Mouse (Mus musculus) liver, embryonic 14.5 days (tissue): ENCODE results near the gene Ammecr1. TPM values are rescaled to one million over a fixed set of nuclear protein-coding genes. Genes with fewer than 3 reads are reported as not detected.

Experiments
- ATAC-seq: fragments of 200-750 bp; cut with Nextera tagmentation; 2 replicates; pipeline ENCODE4 v1.8.0; 2017; ENCODE audit warnings: moderate number of reproducible peaks, mild to moderate bottlenecking, moderate library complexity; ENCODE audit not compliant: insufficient read depth
- DNase-seq, 3 experiments: peaks; one replicate each; pipeline ENCODE4 v3.0.0-alpha.2; 2012 to 2013; ENCODE audit warnings: low read depth in 3 of 3, low spot score in 3 of 3
- H3K27ac ChIP-seq: fragments of 300-500 bp; sonication (generic); 2 replicates; pipeline ENCODE4 v1.5.1; 2014; ENCODE audit warnings: moderate library complexity, mild to moderate bottlenecking, control low read depth, inconsistent platforms
- H3K27me3 ChIP-seq: fragments of 300-500 bp; sonication (generic); 2 replicates; pipeline ENCODE4 v1.6.1; 2014; ENCODE audit warnings: mild to moderate bottlenecking, low read length, moderate library complexity; ENCODE audit not compliant: control insufficient read depth, insufficient read depth
- H3K36me3 ChIP-seq: fragments of 300-500 bp; sonication (generic); replicated peaks from 2 replicates; pipeline ENCODE4 v1.6.1; 2014; ENCODE audit warnings: low read depth; ENCODE audit not compliant: control insufficient read depth, insufficient read depth
- H3K4me1 ChIP-seq, 2 experiments: fragments of 200-500 bp in 1 of 2; fragments of 300-500 bp in 1 of 2; sonication (generic) in 1 of 2; replicated peaks; 2 replicates each; pipeline ENCODE4 v1.6.1; 2012 to 2014; ENCODE audit warnings: antibody characterized with exemption in 1 of 2, inconsistent platforms in 1 of 2, low read length in 1 of 2; ENCODE audit not compliant: control insufficient read depth in 2 of 2, insufficient read depth in 2 of 2
- H3K4me2 ChIP-seq: fragments of 300-500 bp; sonication (generic); 2 replicates; pipeline ENCODE4 v1.6.1; 2014; ENCODE audit warnings: low read depth, mild to moderate bottlenecking, control low read depth, moderate library complexity
- H3K4me3 ChIP-seq, 2 experiments: fragments of 200-500 bp in 1 of 2; fragments of 300-500 bp in 1 of 2; sonication (generic) in 1 of 2; 2 replicates each; pipeline ENCODE4 v1.5.1; 2012 to 2014; ENCODE audit warnings: low read depth in 2 of 2, low read length in 2 of 2, mild to moderate bottlenecking in 2 of 2, control low read depth in 1 of 2, inconsistent platforms in 1 of 2, moderate library complexity in 1 of 2; ENCODE audit not compliant: insufficient read depth in 1 of 2
- H3K9ac ChIP-seq: fragments of 300-500 bp; sonication (generic); replicated peaks from 2 replicates; pipeline ENCODE4 v1.6.1; 2014; ENCODE audit warnings: mild to moderate bottlenecking, control low read depth, moderate library complexity
- H3K9me3 ChIP-seq: fragments of 300-500 bp; sonication (generic); 2 replicates; pipeline ENCODE4 v1.6.1; 2016; ENCODE audit warnings: low read length, mixed read lengths; ENCODE audit not compliant: control insufficient read depth
- CTCF ChIP-seq: IDR thresholded peaks from 2 replicates; pipeline ENCODE4 v1.5.1; 2016; ENCODE audit warnings: antibody characterized with exemption, low read depth, control low read depth
- EP300 ChIP-seq: IDR thresholded peaks from 2 replicates; pipeline ENCODE4 v1.6.1; 2016; ENCODE audit warnings: antibody characterized with exemption, low read depth
- WGBS: fragments of 180-500 bp; shearing (Covaris S2); extraction: QIAGEN DNeasy Blood & Tissue Kit; methylation state at CpG from one replicate; pipeline ENCODE4 v1.1.7; 2014; ENCODE audit not compliant: insufficient replicate concordance; 5-methylcytosine and 5-hydroxymethylcytosine counted together
- polyA plus RNA-seq, 2 experiments: library from polyadenylated mRNA; depleted of rRNA in 1 of 2; stranded (reverse) in 1 of 2; unstranded in 1 of 2; fragments of >200 nt; fragmentation: Nextera tagmentation in 1 of 2; extraction: Ambion mirVana in 1 of 2; gene quantifications; 2 replicates each; pipeline versions ENCODE4 v1.2.1 to v1.2.3; 2012 to 2014

The Ammecr1 gene
- polyA plus RNA-seq, 2 experiments = 5.0 to 12.8 TPM

DNA sequence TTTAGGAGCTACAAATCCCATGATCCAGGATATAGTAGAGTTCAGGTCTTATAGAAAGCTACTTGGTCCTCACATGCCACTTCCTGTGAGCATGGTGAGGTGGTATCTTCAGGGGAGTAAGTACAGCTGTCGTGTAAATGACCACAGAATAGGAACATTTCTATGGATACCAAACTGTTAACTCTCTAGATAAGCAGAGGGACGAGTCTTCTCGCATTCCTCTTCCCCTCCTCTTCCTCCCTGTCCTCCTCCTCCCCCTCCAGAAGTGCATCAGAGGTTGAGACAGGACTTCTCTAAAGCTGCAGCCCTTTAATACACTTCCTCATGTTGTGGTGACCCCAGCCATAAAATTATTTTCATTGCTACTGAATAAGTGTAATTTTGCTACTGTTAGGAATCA is 49.1 kb downstream of the Ammecr1 start:
- 18% methylated on average over 3 of the region's 3 CpGs for WGBS
- Histone ChIP-seq H3K4me2 (no peak overlapping the region), H3K9me3 (no peaks in the 10 kb centered on the region), H3K4me3 (no peak overlapping the region), H3K27me3 (no peaks in the 10 kb centered on the region), H3K9ac (no peak overlapping the region), H3K27ac (no peak overlapping the region), H3K4me1 (no peaks in the 10 kb centered on the region), H3K36me3 (no peaks in the 10 kb centered on the region)
- no peak for DNase-seq
- no peak for TF ChIP-seq CTCF
- TF ChIP-seq EP300 = no peak
- no peak for ATAC-seq

DNA sequence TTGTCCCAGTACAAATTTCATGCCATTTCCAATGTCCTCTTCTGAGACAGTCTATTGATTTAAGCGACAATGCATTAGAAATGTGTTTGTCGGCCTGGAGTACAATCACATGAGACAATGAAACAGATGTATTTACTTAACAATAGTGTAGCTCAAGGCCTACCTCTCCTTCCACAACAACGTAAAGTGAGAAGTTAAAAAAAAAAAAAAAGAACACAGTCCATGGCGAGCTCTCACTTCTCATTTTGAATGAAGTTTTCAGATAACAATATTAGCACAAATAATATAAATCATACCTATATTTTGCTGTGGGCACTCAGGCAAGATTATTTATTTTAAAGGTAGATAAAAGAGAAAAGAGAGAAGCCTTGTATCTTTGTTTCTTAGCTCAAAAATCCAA is 49.8 kb downstream of the Ammecr1 start:
- H3K9ac ChIP-seq = no peak overlapping the region
- DNase-seq (no peak), ATAC-seq (no peak)
- TF ChIP-seq CTCF = no peak
- no peak for TF ChIP-seq EP300
- no peaks in the 10 kb centered on the region for H3K36me3 ChIP-seq
- H3K4me3 ChIP-seq = no peak overlapping the region
- no peak overlapping the region for H3K27ac ChIP-seq
- 50% methylated on average over 4 of the region's 4 CpGs for WGBS
- H3K4me1 ChIP-seq = no peaks in the 10 kb centered on the region
- H3K27me3 ChIP-seq = no peaks in the 10 kb centered on the region
- no peak overlapping the region for H3K4me2 ChIP-seq
- no peaks in the 10 kb centered on the region for H3K9me3 ChIP-seq

DNA sequence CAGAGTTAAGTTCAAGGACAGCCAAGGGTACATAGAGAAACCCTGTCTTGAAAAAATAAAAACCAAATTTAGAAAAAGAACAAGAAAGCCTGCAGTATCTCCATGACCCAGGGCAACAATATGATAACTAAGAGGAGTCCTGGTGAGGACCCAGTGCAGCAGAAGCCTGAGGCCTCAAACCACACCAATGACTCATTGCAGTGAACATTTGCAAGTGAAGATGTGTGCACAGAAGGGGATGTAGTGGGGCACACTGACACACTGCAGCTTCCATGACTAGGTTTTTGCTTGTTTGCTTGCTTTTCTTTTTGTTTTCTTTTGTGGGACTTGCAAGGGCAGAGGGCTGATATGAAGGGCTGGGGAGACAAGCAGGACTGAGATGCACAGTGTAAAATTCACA is 52.3 kb downstream of the Ammecr1 start:
- no peak for ATAC-seq
- H3K27me3 ChIP-seq = no peaks in the 10 kb centered on the region
- H3K4me1 ChIP-seq = no peaks in the 10 kb centered on the region
- DNase-seq = no peak
- no peak overlapping the region for H3K4me3 ChIP-seq
- H3K9ac ChIP-seq = no peak overlapping the region
- H3K36me3 ChIP-seq = no peaks in the 10 kb centered on the region
- no peaks in the 10 kb centered on the region for H3K9me3 ChIP-seq
- no peak overlapping the region for H3K27ac ChIP-seq
- TF ChIP-seq CTCF (no peak), EP300 (no peak)
- no peak overlapping the region for H3K4me2 ChIP-seq

DNA sequence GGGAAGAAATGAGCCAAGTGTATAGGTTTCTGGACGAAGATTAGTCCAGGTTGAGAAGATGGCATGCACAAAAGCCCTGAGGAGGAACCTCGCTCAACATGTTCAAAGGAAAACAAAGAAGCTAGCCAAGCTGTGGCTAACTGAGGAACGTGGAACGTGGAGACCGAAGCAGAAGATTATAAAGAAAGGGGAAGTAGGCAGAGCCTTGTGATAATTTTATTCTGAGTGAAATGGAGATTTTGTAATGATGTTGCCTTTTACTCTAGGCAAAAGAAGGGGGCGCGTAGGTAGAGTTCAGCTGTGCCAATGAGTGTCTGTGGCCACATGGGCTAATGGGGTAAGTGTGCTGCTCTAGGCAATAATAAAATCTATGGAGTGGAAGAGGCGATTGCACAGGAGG is 62.7 kb downstream of the Ammecr1 start:
- TF ChIP-seq EP300 (no peak), CTCF (no peak)
- H3K27me3 ChIP-seq = no peaks in the 10 kb centered on the region
- DNase-seq = no peak
- no peak overlapping the region for H3K4me2 ChIP-seq
- no peak overlapping the region for H3K9ac ChIP-seq
- no peaks in the 10 kb centered on the region for H3K9me3 ChIP-seq
- no peak overlapping the region for H3K27ac ChIP-seq
- 53% methylated on average over 8 of the region's 8 CpGs for WGBS
- H3K4me3 ChIP-seq = no peak overlapping the region
- no peak for ATAC-seq
- H3K4me1 ChIP-seq = no peaks in the 10 kb centered on the region
- H3K36me3 ChIP-seq = no peaks in the 10 kb centered on the region

DNA sequence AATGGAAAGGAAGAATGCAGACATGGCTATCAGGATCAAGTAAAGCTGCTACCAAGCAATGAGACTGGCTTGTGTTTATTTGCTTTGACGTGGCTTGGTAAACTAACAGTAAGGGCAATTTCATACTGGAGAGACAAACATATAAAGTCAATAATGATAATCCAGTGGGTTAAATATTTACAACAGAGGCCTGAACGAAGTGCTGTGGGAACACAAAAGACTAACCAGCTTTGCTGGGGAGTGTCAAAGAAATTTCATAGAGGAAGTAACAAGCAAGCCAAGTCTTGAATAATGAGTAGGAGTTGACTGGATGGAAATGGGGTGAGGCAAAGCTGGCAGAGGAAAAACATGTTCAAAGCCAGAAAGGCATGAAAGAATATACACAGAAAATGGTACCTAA is 63.9 kb downstream of the Ammecr1 start:
- Histone ChIP-seq H3K36me3 (no peaks in the 10 kb centered on the region), H3K27ac (no peak overlapping the region), H3K27me3 (no peaks in the 10 kb centered on the region), H3K9ac (no peak overlapping the region), H3K4me1 (no peaks in the 10 kb centered on the region), H3K4me3 (no peak overlapping the region), H3K4me2 (no peak overlapping the region), H3K9me3 (no peaks in the 10 kb centered on the region)
- TF ChIP-seq CTCF = no peak
- no peak for TF ChIP-seq EP300
- DNase-seq (no peak), ATAC-seq (no peak)
- WGBS = 63% methylated on average over 2 of the region's 2 CpGs

- no peaks in the 10 kb centered on the region for H3K36me3 ChIP-seq
- H3K9ac ChIP-seq = no peak overlapping the region
- TF ChIP-seq EP300 (no peak), CTCF (no peak)
- no peak for ATAC-seq
- no peaks in the 10 kb centered on the region for H3K4me1 ChIP-seq
- 75% methylated on average over 4 of the region's 4 CpGs for WGBS
- no peaks in the 10 kb centered on the region for H3K27me3 ChIP-seq
- H3K27ac ChIP-seq = no peak overlapping the region
- H3K4me3 ChIP-seq = no peak overlapping the region
- H3K4me2 ChIP-seq = no peak overlapping the region
- no peaks in the 10 kb centered on the region for H3K9me3 ChIP-seq
- no peak for DNase-seq
Observed at GRCm38 (mm10) chrX:142901915-142902314, 64.6 kb downstream of the Ammecr1 start.
